In the genomic region with DNA sequence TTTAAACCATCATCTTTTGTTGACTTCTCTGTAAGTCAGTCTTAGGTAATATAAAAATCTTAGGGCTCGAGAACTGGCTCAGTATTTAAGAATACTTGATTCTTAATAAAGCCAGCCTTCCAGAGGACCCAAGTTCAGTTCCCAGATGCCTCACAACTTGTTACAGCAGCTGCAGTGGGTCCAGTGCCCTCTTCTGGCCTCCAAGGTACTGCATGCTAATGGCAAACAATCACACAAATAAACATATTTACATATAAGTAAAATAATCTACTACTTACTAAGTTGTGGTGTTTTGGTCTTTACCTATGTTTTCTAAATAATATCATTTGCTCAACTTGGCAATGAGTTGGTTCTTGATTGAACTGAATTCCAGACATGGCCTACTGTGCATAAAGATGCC, we compare ENCODE assay signal across 8 mouse cellular contexts. TPM values are rescaled to one million over a fixed set of nuclear protein-coding genes. Genes with fewer than 3 reads are reported as not detected.
DNase-seq lines count a peak whose midpoint lies in the region; ATAC-seq lines count a peak whose summit lies in the region.

No protein-coding gene starts in this region.

- H3K9ac ChIP-seq in embryonic facial prominence, embryonic 15.5 days = no peak overlapping the region
- H3K9ac ChIP-seq in liver, embryonic 12.5 days = peak overlapping the region; percentile 12; the same call in 1 of the 2 replicates

- no peaks in the 10 kb centered on the region for H3K27me3 ChIP-seq in embryonic facial prominence, embryonic 15.5 days
- H3K27me3 ChIP-seq in liver, embryonic 12.5 days (replicated peaks) = no peaks in the 10 kb centered on the region

- no peak for ATAC-seq in embryonic facial prominence, embryonic 15.5 days (ENCODE audit: insufficient number of reproducible peaks, low FRiP score, low TSS enrichment, low read depth)
- no peak for ATAC-seq in liver, embryonic 12.5 days

- H3K9me3 ChIP-seq in embryonic facial prominence, embryonic 15.5 days (replicated peaks) = peaks cover 37% of the 10 kb centered on the region
- peaks cover 5% of the 10 kb centered on the region; the same call in 1 of the 2 replicates for H3K9me3 ChIP-seq in liver, embryonic 12.5 days (replicated peaks)

- WGBS in embryonic facial prominence, embryonic 15.5 days = 98% methylated on average over 1 of the region's 1 CpGs
- 69% methylated on average over 1 of the region's 1 CpGs for WGBS in liver, embryonic 12.5 days (ENCODE audit: insufficient replicate concordance)

- H3K27ac ChIP-seq in embryonic facial prominence, embryonic 15.5 days (replicated peaks) = no peak overlapping the region
- H3K27ac ChIP-seq in liver, embryonic 12.5 days = no peak overlapping the region

- H3K36me3 ChIP-seq in embryonic facial prominence, embryonic 15.5 days = peaks cover 52% of the 10 kb centered on the region
- peaks cover 50% of the 10 kb centered on the region for H3K36me3 ChIP-seq in liver, embryonic 12.5 days

- peaks cover 14% of the 10 kb centered on the region; the same call in 1 of the 2 replicates for H3K4me1 ChIP-seq in embryonic facial prominence, embryonic 15.5 days
- H3K4me1 ChIP-seq in liver, embryonic 12.5 days = peaks cover 30% of the 10 kb centered on the region

- peak; percentile 17 for DNase-seq in embryo, embryonic 10.5 days (ENCODE audit: low spot score)
- no peak for DNase-seq in embryo, embryonic 9.5 days (ENCODE audit: extremely low spot score)
- peak; percentile 53 for DNase-seq in 3T3-L1 (ENCODE audit: low read depth, low spot score)
- peak; percentile 45 for DNase-seq in thymus, postnatal 14 days
- DNase-seq in spleen, adult 18-20 months = no peak
- DNase-seq in frontal cortex, postnatal 14 days (ENCODE audit: low spot score in 2 of 2) = no peak

- H3K4me2 ChIP-seq in embryonic facial prominence, embryonic 15.5 days (replicated peaks) = peak overlapping the region; percentile 44
- peak overlapping the region; percentile 69 for H3K4me2 ChIP-seq in liver, embryonic 12.5 days

- H3K4me3 ChIP-seq in embryonic facial prominence, embryonic 15.5 days (replicated peaks) = peak overlapping the region; percentile 80
- H3K4me3 ChIP-seq in liver, embryonic 12.5 days = peak overlapping the region; percentile 84

RNA-seq across cellular contexts. Expression of a gene that starts 1.2 kb away (rescaled TPM):
- 66.1 and 67.3 TPM in 2 replicates for polyA plus RNA-seq in embryonic facial prominence, embryonic 15.5 days (2015; fragmentation: Nextera tagmentation; extraction: Ambion mirVana)
- 22.6 and 22.8 TPM in 2 replicates for polyA plus RNA-seq in liver, embryonic 12.5 days (2016; fragmentation: Nextera tagmentation; extraction: Ambion mirVana)

RNA-seq across cellular contexts. Expression of a gene that starts 4.3 kb away (rescaled TPM):
- 15.4 and 16.2 TPM in 2 replicates for polyA plus RNA-seq in embryonic facial prominence, embryonic 15.5 days (2015; fragmentation: Nextera tagmentation; extraction: Ambion mirVana)
- 5.4 and 5.7 TPM in 2 replicates for polyA plus RNA-seq in liver, embryonic 12.5 days (2016; fragmentation: Nextera tagmentation; extraction: Ambion mirVana)

RNA-seq across cellular contexts. Expression of a gene that starts 53.8 kb away (rescaled TPM):
- not detected in 2 replicates for polyA plus RNA-seq in embryonic facial prominence, embryonic 15.5 days (2015; fragmentation: Nextera tagmentation; extraction: Ambion mirVana)
- polyA plus RNA-seq in liver, embryonic 12.5 days (2016; fragmentation: Nextera tagmentation; extraction: Ambion mirVana) = not detected in 2 replicates

Comparison
In these comparisons a context has a peak if more than half of its experiments do, and no peak if none do; other contexts are left out.
1. DNase-seq: peak in embryo, embryonic 10.5 days (single experiment), 3T3-L1 (single experiment) and thymus, postnatal 14 days (single experiment); none in embryo, embryonic 9.5 days (single experiment), spleen, adult 18-20 months (0 of 2) and frontal cortex, postnatal 14 days (0 of 2).